Mouse (Mus musculus): ENCODE data around the gene Cyp17a1. TPM values are rescaled to one million over a fixed set of nuclear protein-coding genes. Genes with fewer than 3 reads are reported as not detected.

Gene Cyp17a1
- total and polyA plus RNA-seq, 2 experiments from 2014 or later, result not detected

DNA sequence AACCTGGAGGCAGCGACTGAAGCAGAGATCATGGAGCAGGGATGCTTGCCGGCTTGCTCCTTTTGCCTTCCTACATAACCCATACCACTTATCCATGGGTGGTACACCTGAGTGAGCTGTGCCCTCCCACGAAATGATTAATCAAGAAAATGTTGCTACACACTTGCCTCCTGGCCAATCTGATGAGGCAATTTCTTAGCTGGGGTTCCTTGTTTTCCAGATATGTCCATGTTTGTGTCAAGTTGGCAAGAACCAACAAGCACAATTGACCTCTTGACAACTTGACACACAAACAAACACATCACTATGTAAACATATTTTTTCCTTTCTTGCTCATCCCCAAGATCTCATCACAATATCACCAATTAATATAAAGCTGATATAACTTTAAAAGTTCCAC is 2.7 kb upstream of the Cyp17a1 start:
- Histone ChIP-seq H3K27ac (no peak overlapping the region), H3K9me3 (ENCODE audit: low read length) (no peaks in the 10 kb centered on the region), H3K4me3 (ENCODE audit: low read length) (no peak overlapping the region), H3K4me1 (ENCODE audit: insufficient read depth, low read length) (no peaks in the 10 kb centered on the region), H3K4me2 (ENCODE audit: low read depth, low read length) (no peak overlapping the region), H3K36me3 (ENCODE audit: insufficient read depth, low read length) (no peaks in the 10 kb centered on the region), H3K9ac (replicated peaks; ENCODE audit: low read length) (no peak overlapping the region), H3K27me3 (ENCODE audit: insufficient read depth, low read length) (no peaks in the 10 kb centered on the region)
- 76% methylated on average over 3 of the region's 3 CpGs for WGBS
- no peak for TF ChIP-seq CTCF (IDR thresholded peaks at IDR 0.05; ENCODE audit: low read depth)
- no peak for DNase-seq (ENCODE audit: low spot score)
- ATAC-seq, result no peak

DNA sequence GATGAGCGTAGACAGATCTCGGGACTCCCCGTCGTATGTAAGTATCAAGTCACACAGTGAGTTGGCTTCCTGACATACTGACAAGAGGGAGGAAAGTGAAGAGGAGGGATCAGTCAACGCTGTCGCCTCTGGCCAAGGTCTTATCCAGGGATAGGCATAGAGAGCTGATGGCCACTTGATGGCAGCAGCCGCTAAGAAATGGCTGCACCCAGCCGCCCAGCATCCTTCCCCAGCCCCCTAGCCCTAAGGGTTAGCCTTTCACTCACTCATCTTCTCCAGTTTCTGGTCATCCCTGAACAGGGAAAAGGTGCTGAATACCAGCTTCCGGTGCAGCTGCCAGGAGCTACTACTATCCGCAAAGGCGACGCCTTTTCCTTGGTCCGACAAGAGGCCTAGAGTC is 2.3 kb downstream of the Cyp17a1 start:
- no peaks in the 10 kb centered on the region for H3K27me3 ChIP-seq (ENCODE audit: insufficient read depth, low read length)
- WGBS, result 27% methylated on average over 13 of the region's 13 CpGs
- ATAC-seq (peak; percentile 89), DNase-seq (ENCODE audit: low spot score) (peak; percentile 80)
- H3K4me1 ChIP-seq (ENCODE audit: insufficient read depth, low read length), result no peaks in the 10 kb centered on the region
- H3K4me2 ChIP-seq (ENCODE audit: low read depth, low read length), result no peak overlapping the region
- no peaks in the 10 kb centered on the region for H3K9me3 ChIP-seq (ENCODE audit: low read length)
- H3K36me3 ChIP-seq (ENCODE audit: insufficient read depth, low read length), result no peaks in the 10 kb centered on the region
- no peak overlapping the region for H3K9ac ChIP-seq (replicated peaks; ENCODE audit: low read length)
- no peak overlapping the region for H3K27ac ChIP-seq
- peak; percentile 93 for TF ChIP-seq CTCF (IDR thresholded peaks at IDR 0.05; ENCODE audit: low read depth)
- H3K4me3 ChIP-seq (ENCODE audit: low read length), result no peak overlapping the region

DNA sequence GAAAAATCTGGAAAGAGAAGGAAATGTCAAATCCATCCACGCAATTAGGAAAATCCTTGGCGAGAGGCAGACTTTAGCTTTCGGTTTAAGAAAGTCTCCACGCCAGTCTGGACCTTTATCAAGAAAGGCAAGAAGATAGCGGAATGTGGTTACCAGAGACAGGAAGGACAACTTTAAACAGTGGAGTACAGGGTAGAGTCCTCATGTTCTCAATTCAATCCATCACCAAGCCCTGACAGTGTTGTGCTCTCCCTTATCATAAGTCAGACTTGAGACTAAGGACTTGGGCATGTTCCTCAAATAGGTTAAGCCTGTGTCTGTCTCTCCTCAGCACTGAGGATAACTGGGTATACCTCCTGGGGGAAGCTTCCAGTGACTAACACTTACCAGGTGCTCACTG is 3.2 kb downstream of the Cyp17a1 start:
- Histone ChIP-seq H3K9ac (replicated peaks; ENCODE audit: low read length) (no peak overlapping the region), H3K4me3 (ENCODE audit: low read length) (no peak overlapping the region), H3K9me3 (ENCODE audit: low read length) (no peaks in the 10 kb centered on the region), H3K27me3 (ENCODE audit: insufficient read depth, low read length) (no peaks in the 10 kb centered on the region), H3K4me2 (ENCODE audit: low read depth, low read length) (no peak overlapping the region), H3K27ac (no peak overlapping the region), H3K4me1 (ENCODE audit: insufficient read depth, low read length) (no peaks in the 10 kb centered on the region), H3K36me3 (ENCODE audit: insufficient read depth, low read length) (no peaks in the 10 kb centered on the region)
- DNase-seq (ENCODE audit: low spot score) (no peak), ATAC-seq (no peak)
- no peak for TF ChIP-seq CTCF (IDR thresholded peaks at IDR 0.05; ENCODE audit: low read depth)
- 85% methylated on average over 5 of the region's 5 CpGs for WGBS

DNA sequence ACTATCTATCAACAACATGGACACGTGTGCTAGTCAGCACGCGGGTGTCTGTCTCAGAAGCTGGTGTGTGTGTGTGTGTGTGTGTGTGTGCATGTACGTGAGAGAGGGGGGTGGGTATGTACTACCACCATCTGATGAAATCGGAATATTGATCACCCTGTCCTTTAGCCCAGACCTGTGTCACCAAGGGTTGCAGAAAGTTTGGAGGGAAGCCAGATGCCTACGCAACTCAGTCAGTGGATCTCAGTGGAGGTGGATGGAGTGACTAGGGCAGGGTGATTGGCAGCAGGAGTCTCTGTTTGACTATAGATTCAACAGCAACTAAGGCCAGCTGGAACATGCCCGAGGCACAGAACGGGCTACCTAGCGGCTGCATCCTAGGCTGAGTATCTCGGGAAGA is 4.7 kb downstream of the Cyp17a1 start:
- ATAC-seq, result no peak
- no peaks in the 10 kb centered on the region for H3K4me1 ChIP-seq (ENCODE audit: insufficient read depth, low read length)
- no peaks in the 10 kb centered on the region for H3K27me3 ChIP-seq (ENCODE audit: insufficient read depth, low read length)
- WGBS, result 89% methylated on average over 10 of the region's 10 CpGs
- no peak overlapping the region for H3K4me2 ChIP-seq (ENCODE audit: low read depth, low read length)
- no peaks in the 10 kb centered on the region for H3K9me3 ChIP-seq (ENCODE audit: low read length)
- no peak for DNase-seq (ENCODE audit: low spot score)
- H3K9ac ChIP-seq (replicated peaks; ENCODE audit: low read length), result no peak overlapping the region
- no peak overlapping the region for H3K4me3 ChIP-seq (ENCODE audit: low read length)
- TF ChIP-seq CTCF (IDR thresholded peaks at IDR 0.05; ENCODE audit: low read depth), result no peak
- H3K36me3 ChIP-seq (ENCODE audit: insufficient read depth, low read length), result no peaks in the 10 kb centered on the region
- no peak overlapping the region for H3K27ac ChIP-seq

DNA sequence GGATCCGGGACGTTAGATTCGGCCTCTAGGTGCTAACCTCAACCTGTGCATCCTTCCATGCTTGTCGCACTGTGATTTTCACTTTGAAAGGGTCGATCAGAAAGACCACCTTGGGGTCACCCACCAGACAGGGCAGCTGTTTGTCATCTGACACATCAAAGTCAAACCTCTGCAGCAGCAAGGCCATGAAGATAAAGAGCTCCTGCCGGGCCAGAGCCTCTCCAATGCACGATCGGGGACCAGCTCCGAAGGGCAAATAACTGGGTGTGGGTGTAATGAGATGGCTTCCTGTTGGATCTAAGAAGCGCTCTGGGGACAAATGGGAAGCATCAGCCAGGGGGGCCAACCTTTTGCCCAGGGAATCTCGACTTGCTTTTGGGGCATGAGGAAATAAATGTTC is 5.7 kb downstream of the Cyp17a1 start:
- no peak overlapping the region for H3K27ac ChIP-seq
- H3K9ac ChIP-seq (replicated peaks; ENCODE audit: low read length), result no peak overlapping the region
- no peaks in the 10 kb centered on the region for H3K36me3 ChIP-seq (ENCODE audit: insufficient read depth, low read length)
- H3K9me3 ChIP-seq (ENCODE audit: low read length), result no peaks in the 10 kb centered on the region
- H3K27me3 ChIP-seq (ENCODE audit: insufficient read depth, low read length), result no peaks in the 10 kb centered on the region
- TF ChIP-seq CTCF (IDR thresholded peaks at IDR 0.05; ENCODE audit: low read depth), result no peak
- H3K4me2 ChIP-seq (ENCODE audit: low read depth, low read length), result no peak overlapping the region
- ATAC-seq (no peak), DNase-seq (ENCODE audit: low spot score) (no peak)
- 53% methylated on average over 11 of the region's 11 CpGs for WGBS
- no peaks in the 10 kb centered on the region for H3K4me1 ChIP-seq (ENCODE audit: insufficient read depth, low read length)
- no peak overlapping the region for H3K4me3 ChIP-seq (ENCODE audit: low read length)

DNA sequence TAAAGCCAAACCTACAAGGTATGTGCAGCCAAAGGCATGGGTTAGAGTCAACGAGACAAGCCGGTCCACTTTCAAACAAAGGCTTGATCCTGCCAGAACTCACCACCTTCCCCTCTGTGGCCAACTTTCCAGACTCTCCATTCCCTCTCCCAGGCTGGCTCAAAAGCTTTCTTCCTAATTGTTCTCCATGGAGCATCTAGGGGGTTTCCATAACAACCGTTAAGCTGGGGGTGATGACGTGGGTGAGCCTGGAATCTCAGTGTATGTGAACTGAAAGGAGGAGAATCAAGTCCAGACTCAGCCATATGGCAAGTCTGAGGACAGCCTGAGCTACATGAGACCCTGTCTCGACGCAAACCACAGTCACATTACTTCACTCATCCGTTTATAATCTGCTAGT is 7.5 kb downstream of the Cyp17a1 start:
- 44% methylated on average over 7 of the region's 7 CpGs for WGBS
- Histone ChIP-seq H3K4me3 (ENCODE audit: low read length) (no peak overlapping the region), H3K9ac (replicated peaks; ENCODE audit: low read length) (no peak overlapping the region), H3K27ac (no peak overlapping the region), H3K36me3 (ENCODE audit: insufficient read depth, low read length) (no peaks in the 10 kb centered on the region), H3K4me2 (ENCODE audit: low read depth, low read length) (no peak overlapping the region), H3K4me1 (ENCODE audit: insufficient read depth, low read length) (no peaks in the 10 kb centered on the region), H3K9me3 (ENCODE audit: low read length) (no peaks in the 10 kb centered on the region), H3K27me3 (ENCODE audit: insufficient read depth, low read length) (no peaks in the 10 kb centered on the region)
- DNase-seq (ENCODE audit: low spot score) (peak; percentile 32), ATAC-seq (0 out of 2 replicates have a peak, but pooled peaks have one; percentile 24)
- no peak for TF ChIP-seq CTCF (IDR thresholded peaks at IDR 0.05; ENCODE audit: low read depth)

DNA sequence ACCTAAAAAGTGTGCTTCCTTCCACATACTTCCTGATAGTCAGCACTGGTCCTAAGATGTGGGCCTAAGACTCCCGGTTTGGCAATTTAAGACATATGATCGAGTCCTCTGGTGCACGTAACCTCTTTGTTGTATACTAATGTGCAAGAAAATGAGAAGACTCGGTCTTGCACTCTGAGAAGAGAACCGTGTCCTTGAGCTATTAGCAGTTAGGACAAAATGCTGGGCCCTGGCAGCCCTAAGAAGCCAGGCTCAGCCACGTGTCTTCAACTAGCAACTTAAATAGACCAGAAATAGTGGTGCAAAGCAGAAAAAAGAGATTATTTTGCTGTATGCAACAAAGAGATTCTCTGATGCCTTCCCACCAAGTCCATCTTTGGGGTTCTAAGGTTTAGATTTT is 10.2 kb downstream of the Cyp17a1 start:
- 77% methylated on average over 6 of the region's 6 CpGs for WGBS

More for the DNA sequence above, 10.2 kb downstream of the Cyp17a1 start:
- no peak overlapping the region for H3K9ac ChIP-seq (replicated peaks; ENCODE audit: low read length)
- ATAC-seq, result no peak
- no peaks in the 10 kb centered on the region for H3K27me3 ChIP-seq (ENCODE audit: insufficient read depth, low read length)
- no peaks in the 10 kb centered on the region for H3K36me3 ChIP-seq (ENCODE audit: insufficient read depth, low read length)
- no peak overlapping the region for H3K4me3 ChIP-seq (ENCODE audit: low read length)
- no peaks in the 10 kb centered on the region for H3K9me3 ChIP-seq (ENCODE audit: low read length)
- TF ChIP-seq CTCF (IDR thresholded peaks at IDR 0.05; ENCODE audit: low read depth), result no peak
- no peak overlapping the region for H3K4me2 ChIP-seq (ENCODE audit: low read depth, low read length)
- no peak for DNase-seq (ENCODE audit: low spot score)
- H3K4me1 ChIP-seq (ENCODE audit: insufficient read depth, low read length), result no peaks in the 10 kb centered on the region
- no peak overlapping the region for H3K27ac ChIP-seq
